Mouse (Mus musculus) myocyte (in vitro differentiated cells): ENCODE measurements around the gene Iffo2.

Experiments
- CEBPB ChIP-seq: IDR thresholded peaks from 2 replicates; pipeline ENCODE4 v1.6.1; 2011; ENCODE audit warnings: mild to moderate bottlenecking, moderate library complexity; ENCODE audit not compliant: poor library complexity, insufficient read depth, severe bottlenecking
- E2F4 ChIP-seq: IDR thresholded peaks from one replicate; pipeline ENCODE4 v1.6.1; 2011; ENCODE audit warnings: mild to moderate bottlenecking, control low read depth, moderate library complexity; ENCODE audit not compliant: insufficient read depth
- MAX ChIP-seq: IDR thresholded peaks from one replicate; pipeline ENCODE4 v1.6.1; 2011; ENCODE audit warnings: low read depth, mild to moderate bottlenecking, control low read depth
- MYOD1 ChIP-seq, 3 experiments: IDR thresholded peaks; one replicate each; pipeline ENCODE4 v1.6.1; 2011; ENCODE audit warnings: control low read depth in 2 of 3, low read depth in 2 of 3, mild to moderate bottlenecking in 2 of 3, moderate library complexity in 1 of 3; ENCODE audit not compliant: insufficient read length in 2 of 3, control insufficient read depth in 1 of 3
- MYOG ChIP-seq, 3 experiments: IDR thresholded peaks; one replicate each; pipeline ENCODE4 v1.6.1; 2011; ENCODE audit warnings: control low read depth in 2 of 3, low read depth in 2 of 3, mild to moderate bottlenecking in 2 of 3; ENCODE audit not compliant: insufficient read length in 2 of 3, control insufficient read depth in 1 of 3, insufficient read depth in 1 of 3
- POLR2A ChIP-seq: IDR thresholded peaks from one replicate; pipeline ENCODE4 v1.6.1; 2011; ENCODE audit warnings: low read depth, mild to moderate bottlenecking, control low read depth, moderate library complexity; ENCODE audit not compliant: insufficient read length
- POLR2AphosphoS2 ChIP-seq: IDR thresholded peaks from one replicate; pipeline ENCODE4 v1.6.1; 2011; ENCODE audit warnings: low read depth, control low read depth; ENCODE audit not compliant: insufficient read length
- REST ChIP-seq: IDR thresholded peaks from one replicate; pipeline ENCODE4 v1.6.1; 2011; ENCODE audit warnings: mild to moderate bottlenecking, control low read depth, moderate library complexity; ENCODE audit not compliant: insufficient read depth, insufficient read length
- SRF ChIP-seq: IDR thresholded peaks from one replicate; pipeline ENCODE4 v1.6.1; 2011; ENCODE audit warnings: low read depth; ENCODE audit not compliant: control insufficient read depth, insufficient read length
- TCF12 ChIP-seq: IDR thresholded peaks from one replicate; pipeline ENCODE4 v1.6.1; 2011; ENCODE audit warnings: mild to moderate bottlenecking, control low read depth; ENCODE audit not compliant: poor library complexity, insufficient read depth, severe bottlenecking
- TCF3 ChIP-seq: IDR thresholded peaks from one replicate; pipeline ENCODE4 v1.6.1; 2011; ENCODE audit warnings: low read depth, control low read depth; ENCODE audit not compliant: insufficient read length

GRCm38 (mm10) chr4:139579003-139579402 lies 48.7 kb downstream of the Iffo2 start:
- TF ChIP-seq TCF12 (no peak), POLR2A (no peak), POLR2AphosphoS2 (no peak), REST (no peak), MYOG (IDR thresholded peaks at IDR 0.05; ENCODE audit: control insufficient read depth in 1 of 3, insufficient read depth in 1 of 3, insufficient read length in 2 of 3, low read depth in 2 of 3) (no peak), MAX (no peak), E2F4 (no peak), MYOD1 (IDR thresholded peaks at IDR 0.05; ENCODE audit: control insufficient read depth in 1 of 3, insufficient read length in 2 of 3, low read depth in 2 of 3) (no peak), TCF3 (no peak), SRF (no peak), CEBPB (no peak)
